Mouse (Mus musculus) induced T-regulatory cell, adult 2 months (primary cell): ENCODE results near the gene Nhlrc4.
A peak's percentile ranks its signal among the peaks of the same experiment; 100 is the strongest.

ENCODE experiments used
- DNase-seq: peaks from one replicate; pipeline ENCODE4 v3.0.0-alpha.2; 2012; ENCODE audit warnings: low read depth

Nhlrc4 gene

GRCm38 (mm10) chr17:25925348-25925747, 19.4 kb downstream of the Nhlrc4 start:
- no peak for DNase-seq

GRCm38 (mm10) chr17:25922120-25922519, 22.6 kb downstream of the Nhlrc4 start:
- no peak for DNase-seq

GRCm38 (mm10) chr17:25919786-25920642, 24.7 kb downstream of the Nhlrc4 start:
- peak; percentile 99 for DNase-seq

- DNase-seq = peak; percentile 73
These were observed 25.5 kb downstream of the Nhlrc4 start, which contains the start of gene Rab40c for GRCm38 (mm10) chr17:25919144-25919785. Rab40c (minus strand) TSS chr17:25919727.

- no peak for DNase-seq
These were observed 26.6 kb downstream of the Nhlrc4 start for GRCm38 (mm10) chr17:25918037-25918750.

- no peak for DNase-seq
These were observed 27.7 kb downstream of the Nhlrc4 start for GRCm38 (mm10) chr17:25916931-25917647.

GRCm38 (mm10) chr17:25914295-25914694, 30.5 kb downstream of the Nhlrc4 start:
- no peak for DNase-seq

- no peak for DNase-seq
These were observed 30.9 kb downstream of the Nhlrc4 start for GRCm38 (mm10) chr17:25913877-25914275.

GRCm38 (mm10) chr17:25913186-25913876, 31.4 kb downstream of the Nhlrc4 start:
- no peak for DNase-seq

- no peak for DNase-seq
These were observed 32.9 kb downstream of the Nhlrc4 start for GRCm38 (mm10) chr17:25911816-25912215.

- DNase-seq = no peak
These were observed 37.1 kb downstream of the Nhlrc4 start for GRCm38 (mm10) chr17:25907640-25908039.

GRCm38 (mm10) chr17:25903061-25903460, 41.7 kb downstream of the Nhlrc4 start:
- DNase-seq = no peak

- no peak for DNase-seq
These were observed 44.6 kb downstream of the Nhlrc4 start for GRCm38 (mm10) chr17:25900193-25900592.

- no peak for DNase-seq
These were observed 48.9 kb downstream of the Nhlrc4 start for GRCm38 (mm10) chr17:25895891-25896290.

GRCm38 (mm10) chr17:25895415-25895814, 49.3 kb downstream of the Nhlrc4 start:
- no peak for DNase-seq

- peak; percentile 77 for DNase-seq
These were observed 50.7 kb downstream of the Nhlrc4 start for GRCm38 (mm10) chr17:25893975-25894617.
